31 mouse cellular contexts compared by ENCODE assay signal in the genomic region with DNA sequence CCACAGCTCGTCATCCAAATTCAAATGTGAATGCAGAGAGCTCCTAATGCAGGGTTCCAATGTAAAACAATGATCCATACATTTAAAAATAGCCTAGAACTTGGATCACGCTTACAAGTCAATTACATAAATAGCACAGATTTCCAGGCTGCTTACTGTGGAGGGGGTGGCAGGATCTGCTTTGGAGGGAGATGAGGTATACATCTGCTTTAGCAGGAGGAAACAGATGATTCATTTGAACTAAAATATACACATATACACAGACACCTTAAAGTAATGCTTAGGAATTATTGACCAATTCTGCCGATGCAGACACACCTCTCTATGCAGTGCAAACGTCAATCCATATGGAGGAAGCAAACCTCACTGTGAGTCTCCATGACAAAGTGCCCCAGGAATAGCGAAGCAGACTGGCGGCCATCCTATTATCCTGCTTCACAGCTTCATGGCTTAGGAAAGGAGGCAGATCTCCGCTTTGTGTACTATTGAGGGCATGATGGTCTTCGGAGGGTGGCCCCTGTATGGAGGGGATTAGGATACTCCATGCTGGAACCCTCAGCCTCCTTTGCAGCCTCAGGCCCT. TPM values are rescaled to one million over a fixed set of nuclear protein-coding genes. Genes with fewer than 3 reads are reported as not detected.
DNase-seq lines count a peak whose midpoint lies in the region; ATAC-seq and TF ChIP-seq lines count a peak whose summit lies in the region.
"Had no signal": no experiment of that assay in that cellular context is flagged by ENCODE, and none has a peak within 500 bp of the region (broad histone marks: within the 10 kb centered on the region; RNA-seq: fewer than 3 reads in every experiment).

No protein-coding gene starts in this region.

- no peak for TF ChIP-seq POLR2A in cortical plate, adult 2 months (IDR thresholded peaks at IDR 0.05; ENCODE audit: extremely low read depth, insufficient read depth, low read length)

- TF ChIP-seq CTCF in layer of hippocampus, adult 2 months (conservative IDR thresholded peaks at IDR 0.05), result no peak
- TF ChIP-seq CTCF in cortical plate, adult 2 months (IDR thresholded peaks at IDR 0.05; ENCODE audit: extremely low read depth, insufficient read depth, low read length), result no peak
- no peak for TF ChIP-seq CTCF in liver, postnatal 0 days (IDR thresholded peaks at IDR 0.05; ENCODE audit: low read depth)

- H3K36me3 ChIP-seq in liver, postnatal 0 days (replicated peaks; ENCODE audit: insufficient read depth, low read length), result no peaks in the 10 kb centered on the region
- H3K36me3 ChIP-seq: hindbrain, embryonic 10.5 days; kidney, embryonic 15.5 days; limb, embryonic 13.5 days; liver, embryonic 12.5 days; midbrain, embryonic 12.5 days had no signal

- no peaks in the 10 kb centered on the region for H3K27me3 ChIP-seq in liver, postnatal 0 days (ENCODE audit: insufficient read depth, low read length)
- H3K27me3 ChIP-seq: kidney, embryonic 15.5 days; limb, embryonic 13.5 days; liver, embryonic 12.5 days; midbrain, embryonic 12.5 days had no signal

- H3K4me3 ChIP-seq in layer of hippocampus, adult 2 months, result no peak overlapping the region; the same call in 1 of the 2 replicates
- no peak overlapping the region for H3K4me3 ChIP-seq in cortical plate, adult 2 months (ENCODE audit: insufficient read depth, low read length)
- H3K4me3 ChIP-seq in liver, postnatal 0 days (ENCODE audit: low read depth, low read length), result no peak overlapping the region
- H3K4me3 ChIP-seq: hindbrain, embryonic 10.5 days; kidney, embryonic 15.5 days; limb, embryonic 13.5 days; liver, embryonic 12.5 days; midbrain, embryonic 12.5 days had no signal

- H3K9me3 ChIP-seq in liver, postnatal 0 days (ENCODE audit: low read length), result no peaks in the 10 kb centered on the region
- H3K9me3 ChIP-seq: hindbrain, embryonic 10.5 days; kidney, embryonic 15.5 days; limb, embryonic 13.5 days; liver, embryonic 12.5 days; midbrain, embryonic 12.5 days had no signal

- H3K4me2 ChIP-seq in liver, postnatal 0 days (ENCODE audit: low read depth, low read length), result no peak overlapping the region
- H3K4me2 ChIP-seq: heart, embryonic 11.5 days; kidney, embryonic 15.5 days; limb, embryonic 13.5 days; liver, embryonic 12.5 days; midbrain, embryonic 12.5 days had no signal

- H3K27ac ChIP-seq in layer of hippocampus, adult 2 months, result peak overlapping the region; percentile 80
- H3K27ac ChIP-seq in cortical plate, adult 2 months (ENCODE audit: insufficient read depth, low read length), result peak overlapping the region; percentile 72
- no peak overlapping the region for H3K27ac ChIP-seq in liver, postnatal 0 days (ENCODE audit: low read depth)
- H3K27ac ChIP-seq: hindbrain, embryonic 10.5 days; hindbrain, postnatal 0 days; kidney, embryonic 15.5 days; limb, embryonic 13.5 days; liver, embryonic 12.5 days; midbrain, embryonic 12.5 days; stomach, postnatal 0 days had no signal

- 73% methylated on average over 8 of the region's 8 CpGs for WGBS in liver, postnatal 0 days (ENCODE audit: insufficient replicate concordance)

- DNase-seq in layer of hippocampus, adult 2 months (ENCODE audit: low spot score in 2 of 2), result peak; percentile 37 to 71
- DNase-seq in layer of hippocampus, adult 9-10 months (ENCODE audit: low spot score), result no peak
- peak; percentile 71 to 76 for DNase-seq in frontal cortex, adult 2 months (ENCODE audit: extremely low spot score in 1 of 2, low spot score in 1 of 2)
- peak; percentile 40 to 72 for DNase-seq in right cerebral cortex, postnatal 10 days (ENCODE audit: low spot score in 2 of 2)
- no peak for DNase-seq in liver, postnatal 0 days
- no peak for DNase-seq in kidney, postnatal 36 days
- DNase-seq: adrenal gland, adult 8-10 months; cerebellum, adult 18-20 months; cerebellum, postnatal 36 days; gastrocnemius, postnatal 10 days; lung, adult 2 months; lung, postnatal 14 days had no signal

- H3K4me1 ChIP-seq in cortical plate, adult 2 months (ENCODE audit: control insufficient read depth, insufficient read depth, low read length), result peaks cover 14% of the 10 kb centered on the region
- no peaks in the 10 kb centered on the region for H3K4me1 ChIP-seq in liver, postnatal 0 days (ENCODE audit: insufficient read depth)
- H3K4me1 ChIP-seq: hindbrain, embryonic 10.5 days; limb, embryonic 13.5 days; liver, embryonic 12.5 days; midbrain, embryonic 12.5 days had no signal

- TF ChIP-seq EP300 in liver, postnatal 0 days (IDR thresholded peaks at IDR 0.05; ENCODE audit: low read depth), result no peak

- no peak for ATAC-seq in liver, postnatal 0 days
- ATAC-seq: activated CD4-positive, CD25-positive, alpha-beta regulatory T cell, adult 4 months; hindbrain, postnatal 0 days; intestine, postnatal 0 days; liver, embryonic 12.5 days had no signal

- no peak overlapping the region for H3K9ac ChIP-seq in liver, postnatal 0 days (replicated peaks)
- H3K9ac ChIP-seq: kidney, embryonic 15.5 days; limb, embryonic 13.5 days; liver, embryonic 12.5 days; midbrain, embryonic 12.5 days had no signal

RNA-seq across cellular contexts. Expression of a gene that starts 57.6 kb away (rescaled TPM):
- total RNA-seq in layer of hippocampus, adult 2 months (2021), result under 1 TPM; 0.59 to 0.96 TPM
- 0.17 and 0.32 TPM in 2 replicates for polyA plus RNA-seq in cortical plate, adult 2 months (2012; rRNA removed)
- polyA plus RNA-seq in frontal cortex, adult 2 months (2012; rRNA removed), result 0.48 and 0.68 TPM in 2 replicates
- polyA plus RNA-seq in liver, postnatal 0 days (2015; fragmentation: Nextera tagmentation; extraction: Ambion mirVana), result 0.06 TPM in 1 of 2 replicates, not detected in the other
- total RNA-seq: gastrocnemius, postnatal 10 days; granulocyte monocyte progenitor cell, adult 5-6 weeks; megakaryocyte, adult 5-6 weeks; MEL had no signal
- polyA plus RNA-seq: activated CD4-positive, CD25-positive, alpha-beta regulatory T cell, adult 4 months; C2C12; heart, postnatal 0 days; kidney, embryonic 15.5 days; large intestine, adult 2 months; thymus, postnatal 0 days had no signal

RNA-seq across cellular contexts. Expression of a gene that starts 59.9 kb away (rescaled TPM):
- under 1 TPM; 0.29 to 0.74 TPM for total RNA-seq in layer of hippocampus, adult 2 months (2021)
- 0.49 and 1.0 TPM in 2 replicates for polyA plus RNA-seq in cortical plate, adult 2 months (2012; rRNA removed)
- 0.62 and 0.82 TPM in 2 replicates for polyA plus RNA-seq in frontal cortex, adult 2 months (2012; rRNA removed)
- polyA plus RNA-seq in liver, postnatal 0 days (2015; fragmentation: Nextera tagmentation; extraction: Ambion mirVana), result not detected in 2 replicates
- total RNA-seq: granulocyte monocyte progenitor cell, adult 5-6 weeks; megakaryocyte, adult 5-6 weeks; MEL had no signal
- polyA plus RNA-seq: activated CD4-positive, CD25-positive, alpha-beta regulatory T cell, adult 4 months; C2C12; intestine, postnatal 0 days; large intestine, adult 2 months; limb, embryonic 13.5 days; liver, embryonic 12.5 days; midbrain, embryonic 12.5 days; neural tube, embryonic 11.5 days; stomach, postnatal 0 days; thymus, postnatal 0 days had no signal

Comparison
In these comparisons a context has a peak if more than half of its experiments do, and no peak if none do; other contexts are left out.
1. DNase-seq: peak in layer of hippocampus, adult 2 months (2 of 2), frontal cortex, adult 2 months (2 of 2) and right cerebral cortex, postnatal 10 days (2 of 2); none in layer of hippocampus, adult 9-10 months (single experiment), liver, postnatal 0 days (single experiment) and kidney, postnatal 36 days (0 of 2).